Mouse (Mus musculus) CH12.LX (cell line): ENCODE measurements around the gene Gpd1l. TPM values are rescaled to one million over a fixed set of nuclear protein-coding genes. Genes with fewer than 3 reads are reported as not detected.
A peak's percentile ranks its signal among the peaks of the same experiment; 100 is the strongest.

Experiments used
- DNase-seq: peaks from one replicate; pipeline ENCODE4 v3.0.0-alpha.2; 2013; ENCODE audit errors: extremely low read depth
- H3K27ac ChIP-seq: 2 replicates; pipeline ENCODE4 v1.5.1; 2012; ENCODE audit warnings: low read depth, mild to moderate bottlenecking, control low read depth, moderate library complexity; ENCODE audit not compliant: insufficient read depth
- H3K27me3 ChIP-seq: replicated peaks from 2 replicates; pipeline ENCODE3; 2012; ENCODE audit warnings: inconsistent platforms
- H3K36me3 ChIP-seq, 2 experiments: replicated peaks in 1 of 2; 2 replicates each; pipeline versions ENCODE3 to v1.6.1; 2012; ENCODE audit warnings: inconsistent platforms in 1 of 2, low read length in 1 of 2, mild to moderate bottlenecking in 1 of 2, mixed read lengths in 1 of 2, moderate library complexity in 1 of 2; ENCODE audit not compliant: control insufficient read depth in 1 of 2, insufficient read depth in 1 of 2
- H3K4me1 ChIP-seq, 2 experiments: 2 replicates each; pipeline ENCODE4 v1.6.1; 2012; ENCODE audit warnings: inconsistent platforms in 1 of 2, moderate library complexity in 1 of 2; ENCODE audit not compliant: insufficient read depth in 2 of 2, control insufficient read depth in 1 of 2
- H3K4me2 ChIP-seq: 2 replicates; pipeline ENCODE4 v1.6.1; 2012; ENCODE audit warnings: low read depth, mild to moderate bottlenecking, control low read depth; ENCODE audit not compliant: poor library complexity, insufficient read depth, severe bottlenecking
- H3K4me3 ChIP-seq, 3 experiments: fragments of 150-350 bp in 1 of 3; sonication (generic) in 1 of 3; replicated peaks in 1 of 3; 2 replicates each; pipeline versions ENCODE3 to v1.5.1; 2011 to 2012; ENCODE audit warnings: low read depth in 2 of 3, low read length in 2 of 3, mild to moderate bottlenecking in 2 of 3, moderate library complexity in 2 of 3, control low read depth in 1 of 3, improper control_type of control experiment in 1 of 3, inconsistent platforms in 1 of 3, mixed read lengths in 1 of 3; ENCODE audit not compliant: poor library complexity in 1 of 3
- H3K79me2 ChIP-seq: replicated peaks from 2 replicates; pipeline ENCODE4 v1.6.1; 2012; ENCODE audit warnings: mild to moderate bottlenecking, moderate library complexity; ENCODE audit not compliant: control insufficient read depth, poor library complexity, insufficient read depth, severe bottlenecking; ENCODE audit errors: extremely low read depth
- H3K9ac ChIP-seq: 2 replicates; pipeline ENCODE4 v1.6.1; 2012; ENCODE audit warnings: low read depth, mild to moderate bottlenecking, control low read depth, moderate library complexity; ENCODE audit not compliant: insufficient read depth
- H3K9me3 ChIP-seq: replicated peaks from 2 replicates; pipeline ENCODE3; 2012; ENCODE audit warnings: low read length, inconsistent platforms, mixed read lengths
- CHD2 ChIP-seq: IDR thresholded peaks from 2 replicates; pipeline ENCODE4 v1.6.1; 2011; ENCODE audit warnings: low read length, improper control_type of control experiment
- E2F4 ChIP-seq: IDR thresholded peaks from 2 replicates; pipeline ENCODE4 v1.6.1; 2011; ENCODE audit warnings: low read depth, low read length, improper control_type of control experiment; ENCODE audit not compliant: insufficient replicate concordance
- ETS1 ChIP-seq: conservative IDR thresholded peaks from 2 replicates; pipeline ENCODE4 v1.6.1; 2012; ENCODE audit warnings: low read depth, mild to moderate bottlenecking, inconsistent platforms, low read length, improper control_type of control experiment, moderate library complexity
- GABPA ChIP-seq: IDR thresholded peaks from 2 replicates; pipeline ENCODE4 v1.6.1; 2012; ENCODE audit warnings: low read depth, low read length, improper control_type of control experiment, inconsistent platforms; ENCODE audit not compliant: insufficient replicate concordance
- HCFC1 ChIP-seq: IDR thresholded peaks from 2 replicates; pipeline ENCODE4 v1.6.1; 2012; ENCODE audit warnings: low read depth, mild to moderate bottlenecking, inconsistent platforms, low read length, improper control_type of control experiment
- IRF4 ChIP-seq: IDR thresholded peaks from 2 replicates; pipeline ENCODE4 v1.6.1; 2014; ENCODE audit warnings: low read depth, mild to moderate bottlenecking, inconsistent platforms, low read length, improper control_type of control experiment
- JUN ChIP-seq: IDR thresholded peaks from 2 replicates; pipeline ENCODE4 v1.6.1; 2011; ENCODE audit warnings: low read depth, mild to moderate bottlenecking, low read length, improper control_type of control experiment, moderate library complexity; ENCODE audit not compliant: insufficient read depth
- MAFK ChIP-seq: IDR thresholded peaks from 2 replicates; pipeline ENCODE4 v1.6.1; 2011; ENCODE audit warnings: low read length, improper control_type of control experiment; ENCODE audit not compliant: insufficient replicate concordance
- MAX ChIP-seq: IDR thresholded peaks from 2 replicates; pipeline ENCODE4 v1.6.1; 2011; ENCODE audit warnings: low read length, improper control_type of control experiment
- MAZ ChIP-seq: IDR thresholded peaks from 2 replicates; pipeline ENCODE4 v1.6.1; 2012; ENCODE audit warnings: low read depth, mild to moderate bottlenecking, inconsistent platforms, low read length, improper control_type of control experiment, moderate library complexity
- MYC ChIP-seq: IDR thresholded peaks from 2 replicates; pipeline ENCODE4 v1.6.1; 2011; ENCODE audit warnings: low read depth, mild to moderate bottlenecking, improper control_type of control experiment, low read length
- PAX5 ChIP-seq: IDR thresholded peaks from 2 replicates; pipeline ENCODE4 v1.6.1; 2012; ENCODE audit warnings: low read length, inconsistent platforms, mixed read lengths
- SIN3A ChIP-seq: IDR thresholded peaks from 2 replicates; pipeline ENCODE4 v1.6.1; 2012; ENCODE audit warnings: low read length, improper control_type of control experiment, inconsistent platforms
- TBP ChIP-seq: conservative IDR thresholded peaks from 2 replicates; pipeline ENCODE4 v1.6.1; 2011; ENCODE audit warnings: low read depth, low read length, improper control_type of control experiment
- UBTF ChIP-seq: IDR thresholded peaks from 2 replicates; pipeline ENCODE4 v1.6.1; 2012; ENCODE audit warnings: low read depth, mild to moderate bottlenecking, inconsistent platforms, low read length, improper control_type of control experiment, moderate library complexity
- USF2 ChIP-seq: conservative IDR thresholded peaks from 2 replicates; pipeline ENCODE4 v1.6.1; 2011; ENCODE audit warnings: low read depth, low read length, improper control_type of control experiment
- ZC3H11A ChIP-seq: IDR thresholded peaks from 2 replicates; pipeline ENCODE4 v1.6.1; 2012; ENCODE audit warnings: low read depth, mild to moderate bottlenecking, inconsistent platforms, low read length, improper control_type of control experiment
- ZKSCAN1 ChIP-seq: IDR thresholded peaks from 2 replicates; pipeline ENCODE4 v1.6.1; 2012; ENCODE audit warnings: low read depth, inconsistent platforms, low read length, improper control_type of control experiment, borderline replicate concordance
- ZNF384 ChIP-seq: IDR thresholded peaks from 2 replicates; pipeline ENCODE4 v1.6.1; 2012; ENCODE audit warnings: low read depth, low read length, improper control_type of control experiment, inconsistent platforms
- dilution Hi-C: fragments of 300-500 bp; cut with MboI; formaldehyde crosslinking; loops from 2 replicates; pipeline ENCODE4 v1.14.3; 2020; ENCODE audit warnings: low sequenced_read_pairs; ENCODE audit not compliant: extremely low pct_unique_long_range_greater_than_20kb, extremely low pct_ligation_motif_present
- in situ Hi-C: fragments of 300-500 bp; cut with MboI; formaldehyde crosslinking; loops from 3 replicates; pipeline ENCODE4 v1.14.3; 2019; ENCODE audit warnings: low sequenced_read_pairs, low pct_ligation_motif_present, low pct_unique_long_range_greater_than_20kb, mixed read lengths
- polyA plus RNA-seq: library from polyadenylated mRNA; unstranded; fragments of >175 nt; gene quantifications from 2 replicates; pipeline ENCODE4 v1.2.1, GENCODE M21; 2012; ENCODE audit warnings: low read depth; ENCODE audit not compliant: insufficient read length
- total RNA-seq, 2 experiments: library from RNA; depleted of rRNA; stranded (reverse); fragments of 300-350 nt in 1 of 2; fragments of >200 nt in 1 of 2; gene quantifications; 2 replicates each; pipeline ENCODE4 v1.2.3; 2012 to 2014

Gene Gpd1l
- total and polyA plus RNA-seq, 3 experiments: 4.6 to 7.4 (median 5.8) TPM

- Histone ChIP-seq H3K4me2 (peak overlapping the region; percentile 78; the same call in 1 of the 2 replicates), H3K4me3 (no peak overlapping the region), H3K9ac (no peak overlapping the region), H3K9me3 (no peaks in the 10 kb centered on the region), H3K36me3 (no peaks in the 10 kb centered on the region), H3K79me2 (no peaks in the 10 kb centered on the region), H3K4me1 (peaks cover 4 to 18% of the 10 kb centered on the region in 2 experiments), H3K27me3 (no peaks in the 10 kb centered on the region), H3K27ac (no peak overlapping the region)
- in situ Hi-C loops: no loop called here
- TF ChIP-seq CHD2 (no peak), MYC (no peak), PAX5 (no peak), ETS1 (no peak), SIN3A (no peak), MAZ (no peak), MAX (no peak), E2F4 (no peak), JUN (no peak)
- dilution Hi-C loops: no loop called here
- no peak for DNase-seq
Observed at GRCm38 (mm10) chr9:114934231-114934630, 444 bp upstream of the Gpd1l start.

- Histone ChIP-seq H3K27ac (no peak overlapping the region), H3K4me1 (peaks cover 4 to 18% of the 10 kb centered on the region in 2 experiments), H3K79me2 (no peaks in the 10 kb centered on the region), H3K9ac (peak overlapping the region; percentile 31), H3K27me3 (no peaks in the 10 kb centered on the region), H3K4me3 (peak overlapping the region; percentile 54 to 72 (median 63)), H3K4me2 (peak overlapping the region; percentile 78), H3K36me3 (no peaks in the 10 kb centered on the region), H3K9me3 (no peaks in the 10 kb centered on the region)
- no peak for TF ChIP-seq MAX
- 0 out of 2 replicates have a peak, but pooled peaks have one; percentile 4 for TF ChIP-seq IRF4
- dilution Hi-C loops: no loop called here
- in situ Hi-C loops: no loop called here
- DNase-seq: no peak
Observed at GRCm38 (mm10) chr9:114933037-114933722, 607 bp downstream of the Gpd1l start.

GRCm38 (mm10) chr9:114932607-114933006 is 1.2 kb downstream of the Gpd1l start:
- Histone ChIP-seq H3K9ac (no peak overlapping the region), H3K4me1 (peaks cover 4 to 18% of the 10 kb centered on the region in 2 experiments), H3K27ac (no peak overlapping the region), H3K27me3 (no peaks in the 10 kb centered on the region), H3K4me3 (peak overlapping the region in 2 of 3 experiments; percentile 63 to 72), H3K4me2 (peak overlapping the region; percentile 78), H3K36me3 (no peaks in the 10 kb centered on the region), H3K9me3 (no peaks in the 10 kb centered on the region), H3K79me2 (no peaks in the 10 kb centered on the region)
- in situ Hi-C loops (no loop called here), dilution Hi-C loops (no loop called here)
- no peak for DNase-seq
- TF ChIP-seq CHD2 (no peak), ZC3H11A (no peak), E2F4 (no peak), MAFK (no peak), ZKSCAN1 (no peak), IRF4 (no peak), UBTF (no peak), HCFC1 (no peak), USF2 (no peak), ETS1 (no peak), GABPA (no peak), ZNF384 (no peak), TBP (no peak), PAX5 (no peak)
